Mouse (Mus musculus) E14TG2a.4 (cell line): ENCODE results near the gene Gm266.

ENCODE experiments used
- CTCF ChIP-seq: conservative IDR thresholded peaks from 2 replicates; pipeline ENCODE4 v1.5.1; 2014; ENCODE audit warnings: low read length
- NANOG ChIP-seq: IDR thresholded peaks from 2 replicates; pipeline ENCODE4 v1.6.1; 2014; ENCODE audit warnings: borderline replicate concordance, low read length, mixed read lengths

- no peak for TF ChIP-seq CTCF
- TF ChIP-seq NANOG, result no peak
Observed at GRCm38 (mm10) chr12:111485046-111485651, 474 bp downstream of the Gm266 start.
